Mouse (Mus musculus) hindbrain, postnatal 0 days (tissue): ENCODE data around the gene Sypl2. TPM values are rescaled to one million over a fixed set of nuclear protein-coding genes. Genes with fewer than 3 reads are reported as not detected.

Experiments used
- ATAC-seq: fragments of 200-750 bp; cut with Nextera tagmentation; 2 replicates; pipeline ENCODE4 v1.8.0; 2017; ENCODE audit warnings: mild to moderate bottlenecking, moderate TSS enrichment, moderate library complexity
- DNase-seq: peaks from one replicate; pipeline ENCODE4 v3.0.0-alpha.2; 2015; ENCODE audit warnings: low spot score
- H3K27ac ChIP-seq: fragments of 300-500 bp; sonication (generic); 2 replicates; pipeline ENCODE4 v1.5.1; 2014; ENCODE audit warnings: mild to moderate bottlenecking
- H3K27me3 ChIP-seq: fragments of 300-500 bp; sonication (generic); 2 replicates; pipeline ENCODE4 v1.6.1; 2014; ENCODE audit warnings: low read length, mixed read lengths; ENCODE audit not compliant: insufficient read depth
- H3K36me3 ChIP-seq: fragments of 300-500 bp; sonication (generic); 2 replicates; pipeline ENCODE4 v1.6.1; 2014; ENCODE audit warnings: low read length, mixed read lengths; ENCODE audit not compliant: insufficient read depth
- H3K4me1 ChIP-seq: fragments of 300-500 bp; sonication (generic); 2 replicates; pipeline ENCODE4 v1.6.1; 2014; ENCODE audit warnings: antibody characterized with exemption, low read length, mixed read lengths; ENCODE audit not compliant: insufficient read depth
- H3K4me2 ChIP-seq: fragments of 300-500 bp; sonication (generic); 2 replicates; pipeline ENCODE4 v1.6.1; 2014; ENCODE audit warnings: low read depth, mild to moderate bottlenecking, low read length, moderate library complexity, mixed read lengths
- H3K4me3 ChIP-seq: fragments of 300-500 bp; sonication (generic); 2 replicates; pipeline ENCODE4 v1.5.1; 2014; ENCODE audit warnings: low read length
- H3K9ac ChIP-seq: fragments of 300-500 bp; sonication (generic); replicated peaks from 2 replicates; pipeline ENCODE4 v1.6.1; 2014; ENCODE audit warnings: mild to moderate bottlenecking, low read length, moderate library complexity, mixed read lengths
- H3K9me3 ChIP-seq: fragments of 300-500 bp; sonication (generic); 2 replicates; pipeline ENCODE4 v1.6.1; 2016; ENCODE audit warnings: low read length, mixed read lengths
- CTCF ChIP-seq: IDR thresholded peaks from 2 replicates; pipeline ENCODE4 v1.5.1; 2016; ENCODE audit warnings: antibody characterized with exemption, control low read depth, low read depth
- WGBS: fragments of 180-500 bp; shearing (Covaris S2); extraction: QIAGEN DNeasy Blood & Tissue Kit; methylation state at CpG from one replicate; pipeline ENCODE4 v1.1.7; 2014; 5-methylcytosine and 5-hydroxymethylcytosine counted together
- polyA plus RNA-seq: library from polyadenylated mRNA; unstranded; fragments of >200 nt; fragmentation: Nextera tagmentation; extraction: Ambion mirVana; gene quantifications from 2 replicates; pipeline ENCODE4 v1.2.1, GENCODE M21; 2015
- total RNA-seq: library from RNA; depleted of rRNA; stranded (reverse); fragments of >200 nt; gene quantifications from 2 replicates; pipeline ENCODE4 v1.2.3, GENCODE M21; 2014

Gene Sypl2
- total and polyA plus RNA-seq, 2 experiments from 2014 or later, result 0.75 to 1.9 TPM

DNA sequence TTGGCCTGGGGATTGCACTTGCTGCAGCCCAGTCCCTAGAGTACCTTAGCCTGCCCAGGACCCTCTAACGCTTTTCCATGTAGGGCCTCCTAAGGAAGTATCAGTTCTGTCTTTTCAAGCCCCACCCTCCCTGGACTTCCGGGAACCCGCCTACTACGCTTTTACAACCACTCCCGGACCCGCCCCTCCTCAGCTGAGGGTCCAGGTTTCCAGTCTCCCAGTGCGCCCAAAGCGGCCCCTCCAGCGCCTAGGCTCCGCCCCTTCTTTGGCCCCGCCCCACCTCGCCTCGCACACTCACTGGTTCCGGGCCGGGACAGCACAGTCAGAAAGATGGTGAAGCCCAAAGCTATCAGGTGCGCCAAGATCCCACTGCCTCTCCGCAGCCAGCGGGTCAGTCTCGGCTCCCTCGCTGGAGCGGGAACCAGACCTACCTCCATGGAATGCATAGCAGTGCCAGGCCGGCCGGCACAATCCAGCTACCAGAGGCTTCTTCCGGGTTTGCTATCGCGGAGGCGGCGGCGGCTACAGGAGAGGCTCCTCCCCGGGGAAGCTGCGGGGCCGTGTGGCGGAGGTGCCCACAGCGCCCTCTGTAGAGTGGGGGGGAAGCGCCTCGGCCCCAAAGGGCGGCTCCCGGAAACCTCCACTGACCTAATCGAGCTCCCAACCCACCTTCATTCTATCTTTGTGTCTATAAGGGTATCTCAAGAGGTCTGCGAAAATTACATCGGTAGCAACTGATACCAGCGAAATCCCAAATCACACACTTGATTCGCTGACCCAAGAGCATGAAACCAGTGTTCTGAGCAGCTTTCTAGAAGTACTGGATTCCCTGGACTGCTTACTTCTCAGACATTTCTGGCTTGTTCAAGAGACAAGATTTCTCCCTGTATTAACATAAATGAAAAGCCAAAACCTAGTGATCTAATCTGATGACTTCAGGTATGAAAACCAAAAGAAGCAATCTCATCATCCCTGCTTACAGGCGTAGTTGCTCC, 25.8 kb downstream of the Sypl2 start, which contains the start of gene Cyb561d1:
Gene Cyb561d1 (minus strand): TSS at position 884 of the 995 bp plus-strand sequence.
- H3K4me1 ChIP-seq, result peaks cover 24% of the 10 kb centered on the region
- H3K27me3 ChIP-seq, result no peaks in the 10 kb centered on the region
- peak within 1 kb of the TSS; percentile 62 for H3K4me3 ChIP-seq
- no peaks in the 10 kb centered on the region for H3K9me3 ChIP-seq
- peaks cover 23% of the 10 kb centered on the region for H3K36me3 ChIP-seq
- H3K4me2 ChIP-seq, result peak within 1 kb of the TSS; percentile 73
- peak; percentile 81 for ATAC-seq
- peak within 1 kb of the TSS; percentile 65 for H3K9ac ChIP-seq
- H3K27ac ChIP-seq, result peak within 1 kb of the TSS; percentile 75
- peak; percentile 68 for TF ChIP-seq CTCF
- DNase-seq, result peak; percentile 84
- WGBS, result 3% methylated on average over 44 of the region's 44 CpGs

DNA sequence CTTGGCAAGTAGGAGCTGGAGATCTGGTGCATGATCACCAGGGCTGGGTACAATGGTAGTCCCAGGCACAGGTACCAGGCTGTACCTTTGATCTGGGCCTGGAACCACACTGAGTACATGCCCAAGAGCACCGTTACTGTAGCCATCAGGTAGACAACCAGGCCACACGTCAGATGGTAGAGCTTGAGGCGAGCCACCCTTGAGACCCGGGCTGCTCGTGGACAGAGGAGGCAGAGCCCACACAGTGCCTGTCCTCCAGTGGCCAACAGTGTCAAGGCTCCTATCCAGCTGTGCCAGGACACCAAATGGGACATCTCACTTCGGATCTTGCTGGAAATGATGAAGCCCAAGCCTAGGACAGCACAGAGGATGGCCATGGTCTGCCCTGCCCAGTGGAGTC, 27.2 kb downstream of the Sypl2 start:
- Histone ChIP-seq H3K9me3 (no peaks in the 10 kb centered on the region), H3K9ac (no peak overlapping the region), H3K27me3 (no peaks in the 10 kb centered on the region), H3K4me2 (no peak overlapping the region), H3K4me3 (no peak overlapping the region), H3K4me1 (peaks cover 24% of the 10 kb centered on the region), H3K27ac (no peak overlapping the region), H3K36me3 (peaks cover 9% of the 10 kb centered on the region; the same call in 1 of the 2 replicates)
- ATAC-seq, result no peak
- 93% methylated on average over 6 of the region's 6 CpGs for WGBS
- no peak for TF ChIP-seq CTCF
- no peak for DNase-seq

DNA sequence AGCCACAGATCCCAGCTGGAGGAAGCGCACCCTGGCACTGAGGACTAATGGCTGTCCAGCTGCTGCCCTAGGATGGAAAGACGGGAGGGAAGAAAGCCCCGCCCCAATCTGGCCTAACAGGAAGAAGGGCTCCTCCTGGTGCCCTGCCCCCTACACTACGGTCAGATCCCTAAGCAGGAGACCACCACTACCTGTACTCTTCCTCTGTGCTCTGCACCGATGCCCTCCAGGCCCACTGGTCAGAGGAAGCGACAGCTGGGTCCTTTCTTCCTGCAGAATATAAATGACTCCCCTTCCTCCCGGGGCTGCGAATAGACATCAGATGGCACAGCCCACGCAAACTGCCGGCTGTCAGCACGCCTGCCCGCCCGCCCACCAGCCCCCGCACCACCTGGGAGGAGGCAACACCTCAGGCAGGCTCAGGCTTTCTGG, 29.4 kb downstream of the Sypl2 start:
- TF ChIP-seq CTCF, result peak; percentile 38
- Histone ChIP-seq H3K27ac (peak overlapping the region; percentile 75), H3K4me3 (no peak overlapping the region), H3K9me3 (no peaks in the 10 kb centered on the region), H3K36me3 (no peaks in the 10 kb centered on the region; the same call in 1 of the 2 replicates), H3K4me1 (peaks cover 24% of the 10 kb centered on the region), H3K4me2 (peak overlapping the region; percentile 36), H3K27me3 (no peaks in the 10 kb centered on the region), H3K9ac (peak overlapping the region; percentile 40; the same call in 1 of the 2 replicates)
- DNase-seq, result peak; percentile 73
- ATAC-seq, result peak; percentile 50
- 12% methylated on average over 14 of the region's 14 CpGs for WGBS

DNA sequence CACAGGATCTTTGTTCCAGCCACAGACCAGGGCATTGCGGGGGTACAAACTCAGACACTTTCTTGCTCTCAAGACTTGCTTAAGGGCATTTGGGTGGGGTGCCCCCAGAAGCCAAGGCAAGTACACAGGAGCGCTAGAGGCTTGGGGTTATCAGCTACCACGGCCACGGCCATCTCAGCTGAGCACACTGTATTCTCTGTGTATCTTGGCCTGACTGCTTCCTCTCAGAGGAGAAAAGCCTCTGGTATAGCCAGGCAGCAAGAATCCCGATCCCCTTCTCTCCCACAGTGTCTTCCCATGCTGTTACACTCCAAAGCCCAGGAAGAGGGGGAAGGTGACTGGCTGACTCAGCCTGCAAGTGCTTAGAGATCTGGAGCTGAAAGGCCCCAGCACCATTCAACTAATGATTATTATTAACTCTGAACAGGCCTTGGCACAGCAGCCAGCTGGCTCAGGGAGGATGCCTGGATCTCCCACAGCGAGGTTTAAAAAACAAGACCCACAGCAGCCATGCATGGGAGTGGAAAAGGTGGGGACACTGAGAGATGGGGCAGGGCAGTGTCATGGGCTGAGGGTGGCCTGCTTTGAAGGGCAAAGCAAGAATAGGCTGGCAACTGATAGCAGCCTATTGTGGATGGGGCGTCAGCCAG, 30.4 kb downstream of the Sypl2 start:
- Histone ChIP-seq H3K4me1 (peaks cover 21% of the 10 kb centered on the region), H3K36me3 (no peaks in the 10 kb centered on the region; the same call in 1 of the 2 replicates), H3K9ac (no peak overlapping the region; the same call in 1 of the 2 replicates), H3K4me2 (no peak overlapping the region), H3K4me3 (no peak overlapping the region), H3K9me3 (no peaks in the 10 kb centered on the region), H3K27ac (peak overlapping the region; percentile 75), H3K27me3 (no peaks in the 10 kb centered on the region)
- ATAC-seq, result no peak; the same call in 1 of the 2 replicates
- peak; percentile 58 for DNase-seq
- no peak for TF ChIP-seq CTCF
- 47% methylated on average over 7 of the region's 7 CpGs for whole genome bisulfite sequencing

DNA sequence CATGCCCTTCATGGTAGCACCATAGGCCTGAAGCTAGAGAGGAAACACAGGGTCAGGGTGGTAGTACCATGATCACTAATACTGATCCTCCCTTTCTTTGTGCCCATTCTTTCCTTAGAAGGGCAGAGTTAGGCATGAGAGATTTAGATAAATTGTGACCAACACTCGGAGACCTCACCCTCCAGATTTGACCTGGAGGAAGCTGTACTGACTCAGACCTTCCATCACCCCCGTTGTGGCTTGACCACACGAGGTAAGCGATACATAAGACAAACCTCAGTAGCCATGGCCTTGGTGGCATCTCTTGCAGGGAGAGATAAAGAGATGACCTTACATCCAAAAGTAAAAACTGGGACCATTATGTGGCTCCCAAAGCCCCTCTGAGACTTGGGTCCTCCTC, 31.2 kb downstream of the Sypl2 start:
- H3K4me3 ChIP-seq, result no peak overlapping the region
- peaks cover 19% of the 10 kb centered on the region for H3K4me1 ChIP-seq
- H3K9me3 ChIP-seq, result no peaks in the 10 kb centered on the region
- H3K36me3 ChIP-seq, result no peaks in the 10 kb centered on the region; the same call in 1 of the 2 replicates
- ATAC-seq, result no peak
- H3K27me3 ChIP-seq, result no peaks in the 10 kb centered on the region
- WGBS, result 89% methylated on average over 4 of the region's 4 CpGs
- H3K4me2 ChIP-seq, result no peak overlapping the region
- H3K9ac ChIP-seq, result no peak overlapping the region
- no peak for DNase-seq
- no peak for TF ChIP-seq CTCF
- no peak overlapping the region for H3K27ac ChIP-seq

DNA sequence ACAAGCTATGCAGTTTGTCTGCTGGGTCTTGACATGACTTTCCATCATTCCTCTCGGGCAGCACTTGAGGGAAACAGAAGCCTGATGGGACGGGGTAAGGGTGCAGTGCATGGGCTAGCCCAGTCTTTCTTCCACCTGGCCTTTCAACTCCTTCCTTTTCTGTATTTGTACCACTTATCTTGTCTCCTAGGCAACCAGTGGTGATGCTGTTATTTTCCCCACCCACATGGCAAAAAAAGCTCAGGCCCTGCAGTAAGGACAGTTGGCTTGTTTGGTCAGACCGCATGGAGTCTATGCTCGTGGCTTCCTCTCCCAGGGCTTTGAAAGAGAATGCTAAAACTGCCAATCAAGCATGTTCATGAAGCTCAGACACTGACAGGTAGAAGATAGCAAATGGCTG, 32.8 kb downstream of the Sypl2 start:
- no peaks in the 10 kb centered on the region for H3K36me3 ChIP-seq
- no peaks in the 10 kb centered on the region for H3K9me3 ChIP-seq
- no peak overlapping the region for H3K4me3 ChIP-seq
- H3K4me1 ChIP-seq, result peaks cover 19% of the 10 kb centered on the region
- WGBS, result 83% methylated on average over 4 of the region's 4 CpGs
- ATAC-seq (no peak), DNase-seq (no peak)
- no peak overlapping the region for H3K9ac ChIP-seq
- no peak for TF ChIP-seq CTCF
- no peak overlapping the region for H3K4me2 ChIP-seq
- H3K27me3 ChIP-seq, result no peaks in the 10 kb centered on the region
- no peak overlapping the region for H3K27ac ChIP-seq
